Comparison of ENCODE assay signal across 7 mouse cellular contexts in the genomic region with DNA sequence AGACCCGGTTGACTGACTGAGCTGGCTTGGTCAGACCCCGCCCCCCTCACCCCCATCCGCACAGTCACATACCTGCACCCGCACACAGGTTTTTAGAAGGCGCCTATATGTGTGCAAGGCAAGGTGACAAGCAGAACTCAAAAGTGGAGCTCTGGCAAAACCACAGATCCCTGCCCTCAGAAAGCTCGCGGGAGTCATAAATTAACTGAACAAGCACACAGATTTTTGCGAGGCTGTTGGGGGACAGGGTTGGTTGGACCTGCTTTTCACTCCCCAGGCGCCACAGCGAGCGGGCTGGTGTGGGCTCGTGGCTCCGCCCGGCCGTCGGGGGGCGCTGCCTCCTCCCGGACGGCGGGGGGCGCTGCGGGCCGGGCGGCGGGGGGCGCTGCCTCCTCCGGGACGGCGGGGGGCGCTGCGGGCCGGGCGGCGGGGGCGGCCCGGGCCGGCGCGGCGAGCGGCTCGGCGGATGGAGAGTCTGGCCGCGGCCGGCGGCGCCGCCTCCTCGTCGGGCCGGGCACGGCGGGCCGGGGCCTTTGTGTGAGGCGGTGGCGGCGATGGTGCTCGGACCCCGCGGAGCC. TPM values are rescaled to one million over a fixed set of nuclear protein-coding genes. Genes with fewer than 3 reads are reported as not detected.
DNase-seq lines count a peak whose midpoint lies in the region; ATAC-seq and TF ChIP-seq lines count a peak whose summit lies in the region.

A gene (plus strand): TSS at position 456 of the 578 bp plus-strand sequence.

- peak; percentile 69 for ATAC-seq in inflammation-experienced regulatory T-cells, adult 6 months

- intact Hi-C loops in left cerebral cortex, postnatal 25 days (cut with DNase I) = loop anchor here (2.0 kb wide), 2 partner anchors 60 to 198 kb away; no protein-coding TSS in a partner anchor

- TF ChIP-seq CTCF in cortical plate, adult 2 months (IDR thresholded peaks at IDR 0.05; ENCODE audit: extremely low read depth, insufficient read depth, low read length) = 0 out of 2 replicates have a peak, but pooled peaks have one; percentile 18

- no peak within 1 kb of the TSS for H3K27ac ChIP-seq in cortical plate, adult 2 months (ENCODE audit: insufficient read depth, low read length)

- H3K4me1 ChIP-seq in cortical plate, adult 2 months (ENCODE audit: control insufficient read depth, insufficient read depth, low read length) = no peaks in the 10 kb centered on the region

- H3K4me3 ChIP-seq in cortical plate, adult 2 months (ENCODE audit: insufficient read depth, low read length) = peak within 1 kb of the TSS; percentile 74

- no peak for TF ChIP-seq POLR2A in cortical plate, adult 2 months (IDR thresholded peaks at IDR 0.05; ENCODE audit: extremely low read depth, insufficient read depth, low read length)

- DNase-seq in adipocyte (ENCODE audit: low spot score) = peak; percentile 67
- peak; percentile 75 for DNase-seq in gastrocnemius, postnatal 25 days
- DNase-seq in left cerebral cortex, postnatal 25 days (ENCODE audit: low spot score in 2 of 2) = peak; percentile 65 to 77
- peak; percentile 85 for DNase-seq in mesoderm, embryonic 11.5 days (ENCODE audit: low read depth, low spot score)
- DNase-seq in right cerebral cortex, postnatal 4 days = peak; percentile 83

RNA-seq across cellular contexts. Expression of the gene that starts here (rescaled TPM):
- 5.0 and 5.4 TPM in 2 replicates for polyA plus RNA-seq in cortical plate, adult 2 months (2012; rRNA removed)
- 1 to 10 TPM; 4.8 to 5.3 TPM for total RNA-seq in gastrocnemius, postnatal 25 days (2021)
- under 1 TPM; 0.31 to 0.95 (median 0.64) TPM for polyA plus RNA-seq in inflammation-experienced regulatory T-cells, adult 6 months (2017; shearing (Covaris generic))
- 1 to 10 TPM; 8.5 to 8.7 TPM for total RNA-seq in left cerebral cortex, postnatal 25 days (2021)

Comparison
In these comparisons a context has a peak if more than half of its experiments do, and no peak if none do; other contexts are left out.
1. Peak in ATAC-seq in inflammation-experienced regulatory T-cells, adult 6 months; RNA of the gene not detected or under 1 TPM.